9 mouse cellular contexts compared by ENCODE assay signal in genomic region chr5:92988769-92989356, GRCm38 (mm10). TPM values are rescaled to one million over a fixed set of nuclear protein-coding genes. Genes with fewer than 3 reads are reported as not detected.
DNase-seq lines count a peak whose midpoint lies in the region; ATAC-seq and TF ChIP-seq lines count a peak whose summit lies in the region.
"Had no signal": no experiment of that assay in that cellular context is flagged by ENCODE, and none has a peak within 500 bp of the region (broad histone marks: within the 10 kb centered on the region; RNA-seq: fewer than 3 reads in every experiment).

No protein-coding gene starts in this region.

- H3K27ac ChIP-seq in stomach, embryonic 14.5 days (ENCODE audit: low read length) = peak overlapping the region; percentile 56; the same call in 1 of the 2 replicates
- H3K27ac ChIP-seq in stomach, postnatal 0 days (replicated peaks) = no peak overlapping the region
- H3K27ac ChIP-seq in hindbrain, embryonic 13.5 days = peak overlapping the region; percentile 62
- peak overlapping the region; percentile 87 for H3K27ac ChIP-seq in limb, embryonic 13.5 days
- H3K27ac ChIP-seq in left cerebral cortex, adult 2 months = no peak overlapping the region
- H3K27ac ChIP-seq: liver, embryonic 14.5 days had no signal

- no peak for TF ChIP-seq EP300 in stomach, postnatal 0 days (optimal IDR thresholded peaks at IDR 0.05)

- H3K4me2 ChIP-seq in stomach, embryonic 14.5 days (replicated peaks; ENCODE audit: low read depth, low read length) = no peak overlapping the region
- H3K4me2 ChIP-seq in stomach, postnatal 0 days (replicated peaks; ENCODE audit: low read depth) = no peak overlapping the region
- peak overlapping the region; percentile 37 for H3K4me2 ChIP-seq in hindbrain, embryonic 13.5 days
- H3K4me2 ChIP-seq in limb, embryonic 13.5 days (replicated peaks) = peak overlapping the region; percentile 39

- H3K36me3 ChIP-seq in stomach, embryonic 14.5 days (ENCODE audit: control insufficient read depth, insufficient read depth, low read length) = no peaks in the 10 kb centered on the region
- H3K36me3 ChIP-seq in stomach, postnatal 0 days (ENCODE audit: control insufficient read depth, insufficient read depth, low read length) = no peaks in the 10 kb centered on the region
- H3K36me3 ChIP-seq in hindbrain, embryonic 13.5 days = no peaks in the 10 kb centered on the region
- no peaks in the 10 kb centered on the region for H3K36me3 ChIP-seq in limb, embryonic 13.5 days

- 36% methylated on average over 15 of the region's 15 CpGs for whole genome bisulfite sequencing in stomach, embryonic 14.5 days
- WGBS in stomach, postnatal 0 days = 46% methylated on average over 15 of the region's 15 CpGs
- 20% methylated on average over 15 of the region's 15 CpGs for WGBS in hindbrain, embryonic 13.5 days
- WGBS in limb, embryonic 13.5 days = 12% methylated on average over 15 of the region's 15 CpGs

- no peaks in the 10 kb centered on the region for H3K27me3 ChIP-seq in stomach, embryonic 14.5 days (ENCODE audit: control insufficient read depth, insufficient read depth, low read length)
- no peaks in the 10 kb centered on the region for H3K27me3 ChIP-seq in stomach, postnatal 0 days (ENCODE audit: control insufficient read depth, insufficient read depth, low read length)
- H3K27me3 ChIP-seq in hindbrain, embryonic 13.5 days = no peaks in the 10 kb centered on the region
- no peaks in the 10 kb centered on the region for H3K27me3 ChIP-seq in limb, embryonic 13.5 days

- H3K4me3 ChIP-seq in stomach, embryonic 14.5 days (ENCODE audit: low read depth, low read length) = no peak overlapping the region
- H3K4me3 ChIP-seq in stomach, postnatal 0 days (ENCODE audit: low read depth, low read length) = no peak overlapping the region
- H3K4me3 ChIP-seq in hindbrain, embryonic 13.5 days = no peak overlapping the region
- no peak overlapping the region for H3K4me3 ChIP-seq in limb, embryonic 13.5 days
- H3K4me3 ChIP-seq in left cerebral cortex, adult 2 months = no peak overlapping the region

- no peak overlapping the region for H3K9ac ChIP-seq in stomach, embryonic 14.5 days (replicated peaks; ENCODE audit: low read depth, low read length)
- H3K9ac ChIP-seq in stomach, postnatal 0 days (ENCODE audit: low read length) = no peak overlapping the region
- peak overlapping the region; percentile 55 for H3K9ac ChIP-seq in hindbrain, embryonic 13.5 days
- peak overlapping the region; percentile 32; the same call in 1 of the 2 replicates for H3K9ac ChIP-seq in limb, embryonic 13.5 days
- H3K9ac ChIP-seq: liver, embryonic 14.5 days had no signal

- intact Hi-C loops in left cerebral cortex, adult 2 months (cut with DNase I) = no loop called here

- ATAC-seq in stomach, embryonic 14.5 days (ENCODE audit: insufficient number of reproducible peaks, insufficient read depth, low FRiP score, low read depth) = no peak
- ATAC-seq in stomach, postnatal 0 days (ENCODE audit: low FRiP score, low TSS enrichment) = no peak
- peak; percentile 82 for ATAC-seq in hindbrain, embryonic 13.5 days (ENCODE audit: low FRiP score)
- peak; percentile 37 for ATAC-seq in limb, embryonic 13.5 days (ENCODE audit: low FRiP score, low read depth)

- no peaks in the 10 kb centered on the region; the same call in 1 of the 2 replicates for H3K9me3 ChIP-seq in stomach, embryonic 14.5 days (ENCODE audit: control insufficient read depth, low read depth, low read length)
- no peaks in the 10 kb centered on the region for H3K9me3 ChIP-seq in stomach, postnatal 0 days (ENCODE audit: control insufficient read depth, low read length)
- H3K9me3 ChIP-seq in hindbrain, embryonic 13.5 days = no peaks in the 10 kb centered on the region
- H3K9me3 ChIP-seq in limb, embryonic 13.5 days = no peaks in the 10 kb centered on the region

- H3K4me1 ChIP-seq in stomach, embryonic 14.5 days (ENCODE audit: control insufficient read depth, insufficient read depth, low read length) = peaks cover 11% of the 10 kb centered on the region; the same call in 1 of the 2 replicates
- H3K4me1 ChIP-seq in stomach, postnatal 0 days (replicated peaks; ENCODE audit: control insufficient read depth, insufficient read depth) = no peaks in the 10 kb centered on the region
- H3K4me1 ChIP-seq in hindbrain, embryonic 13.5 days (replicated peaks) = peaks cover 6% of the 10 kb centered on the region
- peaks cover 20% of the 10 kb centered on the region for H3K4me1 ChIP-seq in limb, embryonic 13.5 days

- DNase-seq in stomach, postnatal 0 days (ENCODE audit: low spot score) = no peak
- peak; percentile 61 for DNase-seq in yolk sac, embryonic 10.5 days (ENCODE audit: low spot score)
- no peak for DNase-seq in adrenal gland, postnatal 36 days
- DNase-seq in adrenal gland, adult 8-10 months = no peak
- no peak for DNase-seq in left cerebral cortex, adult 2 months (ENCODE audit: extremely low spot score in 1 of 2, low spot score in 2 of 2)

- TF ChIP-seq CTCF in stomach, postnatal 0 days (IDR thresholded peaks at IDR 0.05; ENCODE audit: low read depth) = no peak
- TF ChIP-seq CTCF in left cerebral cortex, adult 2 months (IDR thresholded peaks at IDR 0.05) = no peak

RNA-seq across cellular contexts. Expression of gene Sowahb, which starts 56.0 kb away (rescaled TPM):
- polyA plus RNA-seq in stomach, embryonic 14.5 days (2014; fragmentation: Nextera tagmentation; extraction: Ambion mirVana) = 1.4 and 1.5 TPM in 2 replicates
- polyA plus RNA-seq in stomach, postnatal 0 days (2015; fragmentation: Nextera tagmentation; extraction: Ambion mirVana) = 1.7 and 2.1 TPM in 2 replicates
- polyA plus RNA-seq in hindbrain, embryonic 13.5 days (2015; fragmentation: Nextera tagmentation; extraction: Ambion mirVana) = not detected in 2 replicates
- polyA plus RNA-seq in limb, embryonic 13.5 days (2015; fragmentation: Nextera tagmentation; extraction: Ambion mirVana) = 0.19 and 0.43 TPM in 2 replicates
- total RNA-seq in adrenal gland, postnatal 36 days (2021) = not detected
- total RNA-seq in adrenal gland, adult 8-10 months (2022) = under 1 TPM; 0.06 to 0.22 (median 0.10) TPM
- 10 to 100 TPM; 24.2 to 26.4 TPM for total RNA-seq in left cerebral cortex, adult 2 months (2021)

Comparison
In these comparisons a context has a peak if more than half of its experiments do, and no peak if none do; other contexts are left out.
1. H3K27ac ChIP-seq: peak in stomach, embryonic 14.5 days (single experiment), hindbrain, embryonic 13.5 days (single experiment) and limb, embryonic 13.5 days (single experiment); none in stomach, postnatal 0 days (single experiment) and left cerebral cortex, adult 2 months (single experiment).
2. ATAC-seq: peak in hindbrain, embryonic 13.5 days (single experiment) and limb, embryonic 13.5 days (single experiment); none in stomach, embryonic 14.5 days (single experiment) and stomach, postnatal 0 days (single experiment).
3. H3K4me2 ChIP-seq: peak in hindbrain, embryonic 13.5 days (single experiment) and limb, embryonic 13.5 days (single experiment); none in stomach, embryonic 14.5 days (single experiment) and stomach, postnatal 0 days (single experiment).
4. H3K9ac ChIP-seq: peak in hindbrain, embryonic 13.5 days (single experiment) and limb, embryonic 13.5 days (single experiment); none in stomach, embryonic 14.5 days (single experiment) and stomach, postnatal 0 days (single experiment).